Mouse (Mus musculus): ENCODE data around the gene Serpinh1. TPM values are rescaled to one million over a fixed set of nuclear protein-coding genes. Genes with fewer than 3 reads are reported as not detected.

Gene Serpinh1
- polyA plus RNA-seq, 1 experiment from 2014 or later: 232 TPM

Other genes starting within 250 kb of the Serpinh1 start
- 14.5 and 16.2 TPM in 2 replicates for gene Uvrag, start 212.1 kb downstream of the Serpinh1 start, polyA plus RNA-seq (2014; fragmentation: Nextera tagmentation; extraction: Ambion mirVana)
- gene Dgat2, start 170.5 kb downstream of the Serpinh1 start, polyA plus RNA-seq (2014; fragmentation: Nextera tagmentation; extraction: Ambion mirVana): 59.9 and 60.1 TPM in 2 replicates
- 37.8 and 42.2 TPM in 2 replicates for gene Mogat2, start 114.6 kb downstream of the Serpinh1 start, polyA plus RNA-seq (2014; fragmentation: Nextera tagmentation; extraction: Ambion mirVana)
- 0.32 and 0.69 TPM in 2 replicates for gene Map6, start 85.8 kb downstream of the Serpinh1 start, polyA plus RNA-seq (2014; fragmentation: Nextera tagmentation; extraction: Ambion mirVana)
- 5.7 and 7.5 TPM in 2 replicates for gene Gdpd5, start 28.2 kb upstream of the Serpinh1 start, polyA plus RNA-seq (2014; fragmentation: Nextera tagmentation; extraction: Ambion mirVana)
- gene Klhl35, start 112.8 kb upstream of the Serpinh1 start, polyA plus RNA-seq (2014; fragmentation: Nextera tagmentation; extraction: Ambion mirVana): 0.23 and 0.32 TPM in 2 replicates
- 934 and 944 TPM in 2 replicates for gene Rps3, start 130.5 kb upstream of the Serpinh1 start, polyA plus RNA-seq (2014; fragmentation: Nextera tagmentation; extraction: Ambion mirVana)
- 27.9 and 28.9 TPM in 2 replicates for gene Arrb1, start 182.2 kb upstream of the Serpinh1 start, polyA plus RNA-seq (2014; fragmentation: Nextera tagmentation; extraction: Ambion mirVana)

Measured in liver, embryonic 11.5 days (tissue).